Mouse (Mus musculus) cortical plate, adult 2 months (tissue): Measurements from ENCODE around the gene Prkd1.

Experiments
- CTCF ChIP-seq: fragments of 200-500 bp; IDR thresholded peaks from 2 replicates; pipeline ENCODE4 v1.5.1; 2011; ENCODE audit warnings: mild to moderate bottlenecking, control low read depth, low read length; ENCODE audit not compliant: insufficient read depth; ENCODE audit errors: extremely low read depth
- POLR2A ChIP-seq: fragments of 200-500 bp; IDR thresholded peaks from 2 replicates; pipeline ENCODE4 v1.6.1; 2011; ENCODE audit warnings: mild to moderate bottlenecking, low read length, control low read depth; ENCODE audit not compliant: insufficient read depth; ENCODE audit errors: extremely low read depth

- TF ChIP-seq POLR2A (no peak), CTCF (no peak)
These were observed 54.4 kb downstream of the Prkd1 start for GRCm38 (mm10) chr12:50594506-50594905.
